Mouse (Mus musculus) hindbrain, embryonic 14.5 days (tissue): ENCODE measurements around the gene Fam171a2. TPM values are rescaled to one million over a fixed set of nuclear protein-coding genes. Genes with fewer than 3 reads are reported as not detected.
A peak's percentile ranks its signal among the peaks of the same experiment; 100 is the strongest.
"Not testable (repeated sequence)": the region's sequence is repeated elsewhere in the genome, so short reads cannot be mapped to it uniquely, and the experiment has no call there.

Experiments used
- ATAC-seq: fragments of 200-750 bp; cut with Nextera tagmentation; 2 replicates; pipeline ENCODE4 v1.8.0; 2017; ENCODE audit warnings: moderate number of reproducible peaks, mild to moderate bottlenecking, moderate TSS enrichment, moderate library complexity; ENCODE audit not compliant: low FRiP score
- DNase-seq: peaks from one replicate; pipeline ENCODE4 v3.0.0-alpha.2; 2015; ENCODE audit warnings: low spot score
- H3K27ac ChIP-seq: fragments of 300-500 bp; sonication (generic); 2 replicates; pipeline ENCODE4 v1.5.1; 2014; ENCODE audit warnings: mild to moderate bottlenecking, moderate library complexity
- H3K27me3 ChIP-seq: fragments of 300-500 bp; sonication (generic); 2 replicates; pipeline ENCODE4 v1.6.1; 2014; ENCODE audit warnings: mild to moderate bottlenecking, low read length, mixed read lengths; ENCODE audit not compliant: control insufficient read depth, insufficient read depth
- H3K36me3 ChIP-seq: fragments of 300-500 bp; sonication (generic); replicated peaks from 2 replicates; pipeline ENCODE4 v1.6.1; 2014; ENCODE audit not compliant: control insufficient read depth, insufficient read depth
- H3K4me1 ChIP-seq: fragments of 300-500 bp; sonication (generic); replicated peaks from 2 replicates; pipeline ENCODE4 v1.6.1; 2014; ENCODE audit warnings: antibody characterized with exemption, low read length, mixed read lengths; ENCODE audit not compliant: control insufficient read depth, insufficient read depth
- H3K4me2 ChIP-seq: fragments of 300-500 bp; sonication (generic); replicated peaks from 2 replicates; pipeline ENCODE4 v1.6.1; 2014; ENCODE audit warnings: mild to moderate bottlenecking, moderate library complexity
- H3K4me3 ChIP-seq: fragments of 300-500 bp; sonication (generic); replicated peaks from 2 replicates; pipeline ENCODE4 v1.5.1; 2014; ENCODE audit warnings: mild to moderate bottlenecking, low read length
- H3K9ac ChIP-seq: fragments of 300-500 bp; sonication (generic); 2 replicates; pipeline ENCODE4 v1.6.1; 2014
- H3K9me3 ChIP-seq: fragments of 300-500 bp; sonication (generic); 2 replicates; pipeline ENCODE4 v1.6.1; 2016; ENCODE audit warnings: low read length; ENCODE audit not compliant: control insufficient read depth
- WGBS: fragments of 180-500 bp; shearing (Covaris S2); extraction: QIAGEN DNeasy Blood & Tissue Kit; methylation state at CpG from one replicate; pipeline ENCODE4 v1.1.7; 2014; 5-methylcytosine and 5-hydroxymethylcytosine counted together
- microRNA-seq: library from miRNA; unstranded; fragments of <30 nt; microRNA quantifications from one replicate; pipeline ENCODE4, GENCODE M21; 2016
- polyA plus RNA-seq: library from polyadenylated mRNA; unstranded; fragments of >200 nt; fragmentation: Nextera tagmentation; extraction: Ambion mirVana; gene quantifications from 2 replicates; pipeline ENCODE4 v1.2.1, GENCODE M21; 2014

Fam171a2 gene
- polyA plus RNA-seq, 1 experiment from 2014 or later: 30.9 TPM

DNA sequence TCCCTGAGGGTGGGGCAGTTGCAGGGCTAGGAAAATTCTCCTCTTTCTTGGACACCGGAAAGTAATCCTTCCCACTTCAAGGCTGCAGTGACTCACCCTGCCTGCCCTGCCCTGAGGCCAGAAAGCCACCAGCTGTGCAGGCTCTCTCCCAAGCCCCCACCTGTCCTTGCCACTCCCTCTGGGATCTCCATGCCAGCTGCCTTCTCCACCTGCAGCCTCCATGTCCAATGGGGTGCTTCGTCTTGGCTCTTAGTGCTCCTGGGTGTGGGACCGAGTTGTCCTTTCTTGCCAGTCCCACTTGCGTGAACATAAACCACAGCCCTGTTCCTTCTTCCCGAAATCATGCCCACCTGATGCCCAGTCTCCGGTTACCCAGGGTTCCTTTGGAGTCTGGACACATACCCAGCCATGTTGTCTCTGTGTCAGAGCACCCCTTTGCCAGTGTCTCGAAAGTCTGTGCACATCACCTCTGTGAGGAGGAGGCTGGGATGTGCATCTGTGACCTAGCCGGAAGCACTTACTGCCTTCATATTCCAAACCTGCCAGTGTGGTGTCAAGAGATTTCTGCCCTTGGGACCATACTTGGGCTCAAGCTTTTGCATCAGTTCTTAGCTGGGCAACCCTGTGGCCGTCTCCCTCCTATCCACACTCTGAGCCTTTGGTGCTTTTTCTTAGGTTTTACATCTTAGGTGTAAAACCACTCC, 52.9 kb downstream of the Fam171a2 start:
- no peak for DNase-seq
- H3K4me1 ChIP-seq: peaks cover 47% of the 10 kb centered on the region

DNA sequence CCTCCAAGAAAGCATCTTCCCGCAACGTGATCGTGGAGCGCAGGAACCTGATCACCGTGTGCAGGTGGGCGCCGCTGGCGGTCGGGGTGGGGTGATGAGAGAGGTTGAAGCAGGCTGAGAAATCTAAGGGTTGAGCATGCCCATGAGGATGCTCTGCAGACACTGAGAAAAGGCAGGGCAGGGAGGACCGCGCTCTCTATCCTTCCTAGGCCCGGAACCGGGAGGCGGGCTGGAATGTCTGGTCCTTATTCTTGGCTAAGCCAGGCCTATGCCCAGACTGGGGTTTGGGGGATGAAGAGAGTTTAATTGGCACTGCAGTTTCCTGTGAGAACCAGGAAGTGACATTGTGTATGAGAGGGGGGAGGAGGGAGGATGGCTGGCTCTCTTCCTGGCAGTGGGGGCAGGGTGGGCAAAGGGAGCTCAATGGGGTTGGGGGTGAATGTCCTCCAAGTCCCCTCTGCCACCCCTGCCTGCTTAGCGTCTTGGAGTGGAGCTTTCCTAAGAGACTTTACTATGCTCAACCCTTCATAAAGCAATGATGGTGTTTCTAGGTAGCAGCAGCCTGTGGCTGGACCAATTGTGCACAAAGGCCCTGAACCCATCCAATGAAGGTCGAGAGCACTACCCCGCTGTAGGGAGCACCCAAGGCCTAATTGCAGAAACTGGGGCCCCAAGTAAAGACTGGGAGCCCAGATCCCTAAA, 53.6 kb downstream of the Fam171a2 start:
- peak overlapping the region; percentile 89 for H3K4me2 ChIP-seq
- peak overlapping the region; percentile 84 for H3K4me3 ChIP-seq
- H3K9me3 ChIP-seq: no peaks in the 10 kb centered on the region
- H3K4me1 ChIP-seq: peaks cover 44% of the 10 kb centered on the region
- peaks cover 10% of the 10 kb centered on the region for H3K36me3 ChIP-seq
- H3K27me3 ChIP-seq: no peaks in the 10 kb centered on the region
- DNase-seq: peak; percentile 60
- peak overlapping the region; percentile 96 for H3K9ac ChIP-seq
- peak overlapping the region; percentile 98 for H3K27ac ChIP-seq
- peak; percentile 53 for ATAC-seq
- 4% methylated on average over 17 of the region's 17 CpGs for WGBS

More for the DNA sequence above, 52.9 kb downstream of the Fam171a2 start:
- Histone ChIP-seq H3K4me3 (peak overlapping the region; percentile 84), H3K36me3 (peaks cover 17% of the 10 kb centered on the region), H3K9me3 (no peaks in the 10 kb centered on the region), H3K9ac (peak overlapping the region; percentile 96), H3K27ac (peak overlapping the region; percentile 98), H3K27me3 (0 out of 2 replicates have a peak, but pooled peaks cover 3% of the 10 kb centered on the region), H3K4me2 (peak overlapping the region; percentile 89)
- no peak for ATAC-seq
- WGBS: 59% methylated on average over 9 of the region's 9 CpGs

DNA sequence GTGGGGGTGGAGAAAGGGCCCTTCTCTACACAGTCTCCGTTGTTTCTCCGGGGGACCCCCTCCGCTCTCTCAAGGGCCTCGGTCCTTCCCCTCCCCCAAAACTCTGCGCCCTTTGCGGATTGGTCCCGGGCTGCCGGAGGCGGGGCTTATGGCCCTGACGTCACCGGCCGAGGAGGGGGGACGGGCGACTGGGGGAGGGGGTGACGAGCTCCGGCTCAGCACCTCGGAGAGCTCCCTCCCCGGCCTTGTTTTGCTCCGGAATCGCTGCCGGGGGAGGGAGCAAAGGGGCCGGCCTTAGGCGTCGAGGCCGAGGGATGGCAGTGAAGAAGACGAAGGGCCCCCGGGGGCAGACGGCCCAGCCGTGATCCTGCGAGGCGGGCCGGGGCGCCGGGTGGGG, 54.2 kb downstream of the Fam171a2 start, which contains the start of gene Rundc3a:
TSS of gene Rundc3a (plus strand) at position 166 of the 397 bp plus-strand sequence.
- ATAC-seq: peak; percentile 91
- WGBS: under 1% methylated on average over 34 of the region's 34 CpGs

DNA sequence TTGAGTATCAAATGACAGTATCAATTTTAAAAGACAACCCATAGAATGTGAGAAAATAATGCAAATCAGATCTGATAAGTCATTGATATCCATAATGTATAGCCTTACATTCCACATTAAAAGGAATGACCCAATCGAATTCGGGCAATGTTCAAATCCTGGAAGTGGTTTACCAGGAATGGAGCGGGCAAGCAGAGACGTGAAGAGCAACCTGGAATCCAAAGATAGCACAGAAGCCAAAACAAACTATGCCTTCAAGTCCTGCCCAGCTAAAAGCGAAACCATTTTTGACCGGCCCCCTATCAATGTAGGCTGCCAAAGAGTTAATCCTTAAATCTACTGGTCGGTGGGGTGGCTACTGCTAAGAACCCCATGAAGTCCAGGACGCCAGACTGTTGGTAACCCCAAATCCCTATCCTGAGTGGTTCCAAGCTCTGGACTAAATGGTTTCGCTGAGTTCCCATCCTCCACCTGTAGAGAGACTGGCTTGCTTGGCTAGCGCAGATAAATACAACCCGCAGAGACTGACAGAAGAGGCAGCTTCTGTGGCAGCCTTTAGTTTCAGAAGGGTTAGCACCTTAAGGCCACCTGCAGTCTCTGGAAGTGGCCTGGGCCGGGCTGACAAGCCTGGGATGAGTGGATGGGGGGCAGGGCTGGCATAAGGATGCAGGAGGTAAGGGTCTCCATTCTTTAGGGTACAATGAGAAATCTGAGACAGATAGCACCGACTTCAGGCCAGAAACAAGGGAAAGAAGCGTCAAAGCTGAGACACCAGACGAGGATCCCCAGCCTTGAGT, 54.8 kb downstream of the Fam171a2 start:
- Histone ChIP-seq H3K4me1 (peaks cover 38% of the 10 kb centered on the region), H3K27ac (peak overlapping the region; percentile 98), H3K9ac (peak overlapping the region; percentile 96), H3K36me3 (no peaks in the 10 kb centered on the region), H3K9me3 (no peaks in the 10 kb centered on the region), H3K4me3 (peak overlapping the region; percentile 84), H3K27me3 (no peaks in the 10 kb centered on the region), H3K4me2 (peak overlapping the region; percentile 89)
- peak; percentile 32 for DNase-seq
- 23% methylated on average over 15 of the region's 15 CpGs for WGBS
- ATAC-seq: peak; percentile 55

More for the DNA sequence above, 54.2 kb downstream of the Fam171a2 start, which contains the start of gene Rundc3a:
- Histone ChIP-seq H3K9ac (peak within 1 kb of the TSS; percentile 96), H3K27me3 (no peaks in the 10 kb centered on the region), H3K36me3 (peaks cover 4% of the 10 kb centered on the region), H3K27ac (peak within 1 kb of the TSS; percentile 98), H3K9me3 (no peaks in the 10 kb centered on the region), H3K4me1 (peaks cover 40% of the 10 kb centered on the region), H3K4me2 (peak within 1 kb of the TSS; percentile 89), H3K4me3 (peak within 1 kb of the TSS; percentile 84)
- DNase-seq: peak; percentile 97

DNA sequence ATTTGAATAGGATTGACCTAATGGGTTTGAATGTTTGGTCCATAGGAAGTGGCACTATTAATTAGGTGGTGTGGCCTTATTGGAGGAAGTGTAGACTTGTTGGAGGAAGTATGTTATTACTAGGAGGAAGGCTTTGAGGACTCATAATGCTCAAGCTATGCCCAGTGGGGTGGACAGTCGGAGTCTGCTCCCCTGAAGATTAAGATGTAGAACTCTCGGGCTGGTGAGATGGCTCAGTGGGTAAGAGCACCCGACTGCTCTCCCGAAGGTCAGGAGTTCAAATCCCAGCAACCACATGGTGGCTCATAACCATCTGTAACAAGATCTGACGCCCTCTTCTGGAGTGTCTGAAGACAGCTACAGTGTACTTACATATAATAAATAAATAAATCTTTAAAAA, 58.0 kb downstream of the Fam171a2 start:
- H3K4me3 ChIP-seq, H3K9me3 ChIP-seq, DNase-seq, H3K36me3 ChIP-seq, H3K4me1 ChIP-seq, ATAC-seq, H3K4me2 ChIP-seq, H3K27me3 ChIP-seq, H3K27ac ChIP-seq, H3K9ac ChIP-seq: not testable (repeated sequence)
- 90% methylated on average over 4 of the region's 5 CpGs for WGBS

Small RNAs within 50 kb of the gene (microRNA-seq; reads per million reads assigned to microRNA genes)
- not detected for gene Mir6930

Other genes with a start within 250 kb of the Fam171a2 start
- gene Hdac5, start 217.5 kb downstream of the Fam171a2 start, polyA plus RNA-seq: 40.7 and 50.8 TPM in 2 replicates
- 1.8 and 2.9 TPM in 2 replicates for gene BC030867, start 198.8 kb downstream of the Fam171a2 start, polyA plus RNA-seq
- gene Asb16, start 178.9 kb downstream of the Fam171a2 start, polyA plus RNA-seq: 0.07 and 0.18 TPM in 2 replicates
- gene Tmub2, start 162.8 kb downstream of the Fam171a2 start, polyA plus RNA-seq: 74.3 and 77.8 TPM in 2 replicates
- 37.3 and 37.5 TPM in 2 replicates for gene Atxn7l3, start 151.1 kb downstream of the Fam171a2 start, polyA plus RNA-seq
- gene Ubtf, start 127.9 kb downstream of the Fam171a2 start, polyA plus RNA-seq: 70.0 and 76.0 TPM in 2 replicates
- gene Slc4a1, start 81.5 kb downstream of the Fam171a2 start, polyA plus RNA-seq: 1.6 and 3.3 TPM in 2 replicates
- 106 TPM in 2 replicates for gene Rundc3a, start 54.3 kb downstream of the Fam171a2 start, polyA plus RNA-seq
- gene Slc25a39, start 39.7 kb downstream of the Fam171a2 start, polyA plus RNA-seq: 154 and 157 TPM in 2 replicates
- gene Grn, start 17.4 kb downstream of the Fam171a2 start, polyA plus RNA-seq: 52.4 and 63.6 TPM in 2 replicates
- gene Itga2b, start 22.4 kb upstream of the Fam171a2 start, polyA plus RNA-seq: 5.0 and 8.4 TPM in 2 replicates
- gene Gpatch8, start 108.7 kb upstream of the Fam171a2 start, polyA plus RNA-seq: 48.2 and 55.3 TPM in 2 replicates
- 3.7 and 4.3 TPM in 2 replicates for gene Gm11627, start 131.8 kb upstream of the Fam171a2 start, polyA plus RNA-seq
- 8.2 and 9.2 TPM in 2 replicates for gene Fzd2, start 156.7 kb upstream of the Fam171a2 start, polyA plus RNA-seq
- gene Meioc, start 216.0 kb upstream of the Fam171a2 start, polyA plus RNA-seq: 0.16 TPM in 1 of 2 replicates, not detected in the other